In the genomic region with DNA sequence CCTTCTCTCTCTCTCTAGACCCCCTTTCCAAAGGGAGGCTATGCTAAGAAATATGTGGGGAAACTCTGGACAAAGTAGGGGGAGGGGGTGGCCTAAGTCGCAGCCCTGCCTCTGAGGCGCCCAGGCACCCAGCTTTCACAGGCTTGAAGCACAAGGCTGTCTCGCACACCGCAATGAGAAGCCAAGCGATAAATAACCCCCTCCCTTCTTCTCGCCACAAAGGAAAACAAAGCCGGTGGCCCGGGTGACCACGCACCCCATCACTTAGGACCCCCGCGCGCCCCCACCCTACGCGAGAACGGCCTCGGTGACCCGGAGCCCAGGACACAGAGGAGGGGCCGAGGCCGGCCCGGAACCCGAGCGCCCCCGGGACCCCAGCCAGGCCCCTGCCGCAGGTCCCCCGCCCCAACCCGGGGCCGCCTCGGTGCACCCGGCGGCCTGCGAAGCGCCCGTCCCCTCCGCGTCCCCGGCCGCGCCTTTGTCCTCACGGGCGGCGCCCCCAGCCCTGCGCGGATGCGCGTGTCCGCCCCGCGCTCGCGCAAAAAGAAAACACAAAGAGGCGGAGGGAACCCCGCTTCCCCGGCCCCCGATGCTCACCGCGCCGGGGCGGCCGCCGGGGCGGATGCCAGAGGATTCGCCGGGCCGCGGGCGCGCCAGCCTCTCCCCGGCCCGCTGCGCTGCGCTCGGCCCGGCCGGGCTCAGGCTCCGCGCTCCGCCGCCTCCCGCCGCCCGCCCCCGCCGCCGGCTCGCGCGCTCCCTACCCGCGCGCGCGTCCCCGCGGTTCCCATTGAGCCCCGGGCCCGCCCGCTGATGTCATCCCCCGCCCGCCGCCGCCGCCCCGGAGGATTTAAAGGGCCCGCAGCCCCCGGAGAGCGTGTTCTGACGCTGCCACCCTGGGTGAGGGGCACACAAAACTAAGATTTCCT, we compare ENCODE assay signal across 9 mouse cellular contexts. TPM values are rescaled to one million over a fixed set of nuclear protein-coding genes. Genes with fewer than 3 reads are reported as not detected.
DNase-seq lines count a peak whose midpoint lies in the region; ATAC-seq and TF ChIP-seq lines count a peak whose summit lies in the region.
"Had no signal": no experiment of that assay in that cellular context is flagged by ENCODE, and none has a peak within 500 bp of the region (broad histone marks: within the 10 kb centered on the region; RNA-seq: fewer than 3 reads in every experiment).

No protein-coding gene starts in this region.

- peak; percentile 38; the same call in 1 of the 2 replicates for ATAC-seq in granulocyte monocyte progenitor cell, adult 5-6 weeks (replicated peaks; ENCODE audit: poor library complexity, severe bottlenecking)
- peak; percentile 71 for ATAC-seq in intestine, embryonic 16.5 days
- ATAC-seq in limb, embryonic 13.5 days (ENCODE audit: low FRiP score, low read depth): peak; percentile 68
- peak; percentile 78 for ATAC-seq in midbrain, embryonic 14.5 days (ENCODE audit: low FRiP score, low TSS enrichment)

- peak overlapping the region; percentile 58 for H3K4me2 ChIP-seq in intestine, embryonic 16.5 days (ENCODE audit: low read depth, low read length)
- peak overlapping the region; percentile 90 for H3K4me2 ChIP-seq in limb, embryonic 13.5 days (replicated peaks)
- H3K4me2 ChIP-seq in midbrain, embryonic 14.5 days (ENCODE audit: low read length): peak overlapping the region; percentile 88

- no peak for TF ChIP-seq POLR2A in spleen, adult 2 months (IDR thresholded peaks at IDR 0.05; ENCODE audit: low read depth, low read length)

- no peaks in the 10 kb centered on the region for H3K9me3 ChIP-seq in intestine, embryonic 16.5 days (ENCODE audit: control insufficient read depth, low read length)
- no peaks in the 10 kb centered on the region for H3K9me3 ChIP-seq in limb, embryonic 13.5 days
- H3K9me3 ChIP-seq in midbrain, embryonic 14.5 days (ENCODE audit: control insufficient read depth, low read length): no peaks in the 10 kb centered on the region
- H3K9me3 ChIP-seq: G1E had no signal

- H3K4me1 ChIP-seq in intestine, embryonic 16.5 days (ENCODE audit: control insufficient read depth, insufficient read depth, low read length): peaks cover 28% of the 10 kb centered on the region
- peaks cover 52% of the 10 kb centered on the region for H3K4me1 ChIP-seq in limb, embryonic 13.5 days
- peaks cover 49% of the 10 kb centered on the region for H3K4me1 ChIP-seq in midbrain, embryonic 14.5 days (ENCODE audit: control insufficient read depth, insufficient read depth, low read length)
- H3K4me1 ChIP-seq in spleen, adult 2 months (ENCODE audit: control insufficient read depth, insufficient read depth, insufficient read length): peaks cover 8% of the 10 kb centered on the region; the same call in 1 of the 2 replicates

- H3K9ac ChIP-seq in intestine, embryonic 16.5 days (ENCODE audit: low read depth, low read length): peak overlapping the region; percentile 97
- H3K9ac ChIP-seq in limb, embryonic 13.5 days: peak overlapping the region; percentile 98
- peak overlapping the region; percentile 100 for H3K9ac ChIP-seq in midbrain, embryonic 14.5 days (replicated peaks; ENCODE audit: low read length)

- peak; percentile 82 to 89 for DNase-seq in left cerebral cortex, adult 18-20 months (ENCODE audit: low spot score in 2 of 2)
- DNase-seq in left cerebral cortex, adult 11 months (ENCODE audit: low spot score): no peak
- DNase-seq in embryo, embryonic 11 days: peak; percentile 91
- DNase-seq in midbrain, embryonic 14.5 days: peak; percentile 92
- DNase-seq in spleen, adult 2 months (ENCODE audit: low read depth in 1 of 2, low spot score in 2 of 2): peak in 1 of 2 experiments; percentile 68

- H3K27ac ChIP-seq in intestine, embryonic 16.5 days (ENCODE audit: low read length): peak overlapping the region; percentile 91
- H3K27ac ChIP-seq in limb, embryonic 13.5 days: peak overlapping the region; percentile 96
- H3K27ac ChIP-seq in midbrain, embryonic 14.5 days (replicated peaks; ENCODE audit: low read depth, low read length): peak overlapping the region; percentile 98
- H3K27ac ChIP-seq in spleen, adult 2 months (ENCODE audit: insufficient read depth, low read length): peak overlapping the region; percentile 50

- 0 out of 2 replicates have a peak, but pooled peaks cover 4% of the 10 kb centered on the region for H3K36me3 ChIP-seq in intestine, embryonic 16.5 days (ENCODE audit: control insufficient read depth, insufficient read depth, low read length)
- peaks cover 24% of the 10 kb centered on the region for H3K36me3 ChIP-seq in limb, embryonic 13.5 days
- H3K36me3 ChIP-seq in midbrain, embryonic 14.5 days (ENCODE audit: control insufficient read depth, insufficient read depth, low read length): peaks cover 23% of the 10 kb centered on the region
- H3K36me3 ChIP-seq in spleen, adult 2 months (ENCODE audit: control insufficient read depth, insufficient read depth, low read length): no peaks in the 10 kb centered on the region
- H3K36me3 ChIP-seq: G1E had no signal

- no peaks in the 10 kb centered on the region for H3K27me3 ChIP-seq in intestine, embryonic 16.5 days (replicated peaks; ENCODE audit: control insufficient read depth, insufficient read depth, low read length)
- H3K27me3 ChIP-seq in limb, embryonic 13.5 days: no peaks in the 10 kb centered on the region
- H3K27me3 ChIP-seq in midbrain, embryonic 14.5 days (ENCODE audit: control insufficient read depth, insufficient read depth, low read length): no peaks in the 10 kb centered on the region
- no peaks in the 10 kb centered on the region for H3K27me3 ChIP-seq in spleen, adult 2 months (ENCODE audit: control insufficient read depth, insufficient read depth, low read length)

- TF ChIP-seq CTCF in spleen, adult 2 months (IDR thresholded peaks at IDR 0.05; ENCODE audit: extremely low read depth, insufficient read depth, insufficient read length, insufficient replicate concordance): no peak

- 1% methylated on average over 83 of the region's 107 CpGs for WGBS in intestine, embryonic 16.5 days
- under 1% methylated on average over 63 of the region's 107 CpGs for WGBS in limb, embryonic 13.5 days
- under 1% methylated on average over 94 of the region's 107 CpGs for WGBS in midbrain, embryonic 14.5 days
- under 1% methylated on average over 106 of the region's 107 CpGs for WGBS in spleen, adult 2 months

- peak overlapping the region; percentile 87 for H3K4me3 ChIP-seq in intestine, embryonic 16.5 days (ENCODE audit: low read length)
- peak overlapping the region; percentile 93 for H3K4me3 ChIP-seq in limb, embryonic 13.5 days
- H3K4me3 ChIP-seq in midbrain, embryonic 14.5 days (replicated peaks; ENCODE audit: low read depth, low read length): peak overlapping the region; percentile 92
- H3K4me3 ChIP-seq in spleen, adult 2 months (ENCODE audit: extremely low read depth, insufficient read depth, insufficient read length): peak overlapping the region; percentile 67

RNA-seq across cellular contexts. Expression of a gene that starts 13.8 kb away (rescaled TPM):
- 100 to 1,000 TPM; 135 to 149 TPM for total RNA-seq in left cerebral cortex, adult 18-20 months (2021)
- 63.6 and 79.1 TPM in 2 replicates for total RNA-seq in granulocyte monocyte progenitor cell, adult 5-6 weeks (2014; fragmentation: Nextera tagmentation)
- 31.3 and 31.6 TPM in 2 replicates for total RNA-seq in granulocyte monocyte progenitor cell, adult 5-6 weeks (2017)
- 28.9 and 30.8 TPM in 2 replicates for polyA plus RNA-seq in intestine, embryonic 16.5 days (2015; fragmentation: Nextera tagmentation; extraction: Ambion mirVana)
- polyA plus RNA-seq in limb, embryonic 13.5 days (2015; fragmentation: Nextera tagmentation; extraction: Ambion mirVana): 109 and 116 TPM in 2 replicates
- 225 and 226 TPM in 2 replicates for polyA plus RNA-seq in midbrain, embryonic 14.5 days (2014; fragmentation: Nextera tagmentation; extraction: Ambion mirVana)
- 26.3 and 31.3 TPM in 2 replicates for polyA plus RNA-seq in spleen, adult 2 months (2012; rRNA removed)
- polyA plus RNA-seq: G1E had no signal

RNA-seq across cellular contexts. Expression of a gene that starts 38.2 kb away (rescaled TPM):
- total RNA-seq in left cerebral cortex, adult 18-20 months (2021): 10 to 100 TPM; 71.3 to 74.8 TPM
- total RNA-seq in granulocyte monocyte progenitor cell, adult 5-6 weeks (2014; fragmentation: Nextera tagmentation): 19.7 and 30.2 TPM in 2 replicates
- total RNA-seq in granulocyte monocyte progenitor cell, adult 5-6 weeks (2017): 2.6 and 6.4 TPM in 2 replicates
- polyA plus RNA-seq in intestine, embryonic 16.5 days (2015; fragmentation: Nextera tagmentation; extraction: Ambion mirVana): 43.6 and 46.4 TPM in 2 replicates
- polyA plus RNA-seq in limb, embryonic 13.5 days (2015; fragmentation: Nextera tagmentation; extraction: Ambion mirVana): 70.8 and 77.6 TPM in 2 replicates
- polyA plus RNA-seq in midbrain, embryonic 14.5 days (2014; fragmentation: Nextera tagmentation; extraction: Ambion mirVana): 32.2 and 36.6 TPM in 2 replicates
- 89.7 and 113 TPM in 2 replicates for polyA plus RNA-seq in spleen, adult 2 months (2012; rRNA removed)
